Mouse (Mus musculus): ENCODE data around the gene Ermap. TPM values are rescaled to one million over a fixed set of nuclear protein-coding genes. Genes with fewer than 3 reads are reported as not detected.

The Ermap gene
- polyA plus RNA-seq, 1 experiment from 2014 or later = not detected

DNA sequence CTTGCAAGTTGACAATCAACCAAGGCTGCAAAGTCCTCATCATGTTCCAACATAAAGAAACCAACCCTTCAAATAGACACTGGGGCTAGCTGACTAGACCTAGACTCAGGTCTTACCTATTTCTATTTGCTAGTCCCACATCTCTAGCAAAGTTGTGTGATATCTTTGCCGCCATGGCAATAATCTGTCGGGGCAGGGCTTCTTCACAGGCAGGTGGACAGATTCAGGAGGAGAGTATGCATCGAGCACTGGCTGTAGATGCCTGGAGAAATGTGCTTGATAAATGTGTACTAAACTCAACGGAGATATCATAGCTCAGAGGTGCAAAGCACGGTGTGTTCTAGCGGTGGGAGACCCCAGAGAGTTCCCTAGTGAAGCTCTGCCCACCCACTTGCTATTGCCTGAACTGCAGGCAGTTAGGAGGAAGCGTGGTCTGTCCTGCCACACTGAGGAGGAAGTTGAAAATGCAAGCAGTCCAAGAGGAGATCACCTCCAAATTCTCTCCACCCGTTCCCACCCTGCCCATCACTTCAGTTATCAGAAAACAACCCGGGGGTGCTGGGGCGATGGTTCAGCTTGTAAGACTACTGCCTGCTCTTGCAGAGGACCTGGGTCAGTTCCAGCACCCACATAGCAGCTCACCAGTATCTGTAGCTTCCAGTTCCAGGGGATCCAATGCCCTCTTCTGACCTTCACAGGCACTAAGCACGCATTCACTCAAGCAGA, 1.6 kb downstream of the Ermap start:
- DNase-seq (ENCODE audit: low read depth, low spot score) = no peak
- in situ Hi-C loops (cut with MboI; ENCODE audit: low pct_unique_long_range_greater_than_20kb) = no loop called here
- peaks cover 13% of the 10 kb centered on the region for H3K27me3 ChIP-seq
- ChIA-PET POLR2A (no interaction called here), CTCF (interaction anchor here (0.6 to 0.9 kb wide), 2 partner anchors 9 to 30 kb away, joined by 3 to 4 read pairs; no protein-coding TSS in a partner anchor)
- ATAC-seq = no peak
- TF ChIP-seq CTCF (IDR thresholded peaks at IDR 0.05) = no peak

- DNase-seq (ENCODE audit: low read depth, low spot score) = no peak
- ATAC-seq = no peak
- ChIA-PET POLR2A (no interaction called here), CTCF (no interaction called here)
- no peak for TF ChIP-seq CTCF (IDR thresholded peaks at IDR 0.05)
- in situ Hi-C loops (cut with MboI; ENCODE audit: low pct_unique_long_range_greater_than_20kb) = no loop called here
- H3K27me3 ChIP-seq = peaks cover 13% of the 10 kb centered on the region
These were observed 4.0 kb downstream of the Ermap start for GRCm38 (mm10) chr4:119185771-119186170.

DNA sequence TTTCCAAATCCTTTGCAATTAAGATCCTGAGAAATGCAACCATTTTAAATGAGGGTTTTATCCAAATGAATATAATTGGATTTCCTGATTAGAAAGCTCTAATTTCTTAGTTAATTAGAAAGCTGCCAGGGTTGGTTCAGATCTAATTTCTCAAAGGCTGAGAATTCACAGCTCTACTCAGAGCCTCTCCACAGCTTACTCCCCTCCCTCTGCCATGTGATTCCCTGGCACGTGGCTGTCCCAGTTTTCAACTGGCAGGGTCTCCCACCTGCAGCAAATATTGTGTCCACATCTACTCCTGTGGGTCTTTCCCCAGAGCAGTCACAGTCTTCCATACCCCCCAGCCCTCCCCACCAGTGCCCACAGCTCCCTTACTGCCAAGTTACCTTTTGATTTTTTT, 6.3 kb downstream of the Ermap start:
- in situ Hi-C loops (cut with MboI; ENCODE audit: low pct_unique_long_range_greater_than_20kb) = no loop called here
- H3K27me3 ChIP-seq = peaks cover 7% of the 10 kb centered on the region
- ChIA-PET POLR2A (interaction anchor here (1.1 kb wide), 1 partner anchor 12 kb away, joined by 3 read pairs; no protein-coding TSS in a partner anchor), CTCF (no interaction called here)
- DNase-seq (ENCODE audit: low read depth, low spot score) = no peak
- no peak for TF ChIP-seq CTCF (IDR thresholded peaks at IDR 0.05)
- ATAC-seq = no peak

DNA sequence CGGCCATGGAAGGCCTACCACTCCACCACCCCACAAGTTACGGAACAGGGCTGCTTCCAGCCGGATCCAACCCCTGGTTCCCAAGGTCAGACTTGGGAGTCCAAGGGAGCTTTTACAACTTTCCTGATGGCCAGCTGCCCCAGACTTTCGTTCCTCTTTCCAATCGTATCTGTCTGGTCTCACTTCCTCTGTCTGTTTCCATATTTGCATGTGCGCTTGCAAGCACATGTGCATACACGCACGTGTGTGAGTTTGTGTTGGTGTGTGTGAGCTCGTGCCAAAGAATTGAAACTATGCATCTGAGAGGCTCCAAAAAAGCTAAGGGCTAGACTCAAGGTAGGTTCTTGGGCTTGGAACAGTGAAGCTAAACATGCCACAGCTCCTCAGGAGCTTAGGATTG, 8.4 kb downstream of the Ermap start:
- DNase-seq (ENCODE audit: low read depth, low spot score) (no peak), ATAC-seq (no peak)
- no peak for TF ChIP-seq CTCF (IDR thresholded peaks at IDR 0.05)
- in situ Hi-C loops (cut with MboI; ENCODE audit: low pct_unique_long_range_greater_than_20kb) = no loop called here
- ChIA-PET POLR2A (no interaction called here), CTCF (interaction anchor here (0.8 kb wide), 1 partner anchor 24 kb away, joined by 3 read pairs; no protein-coding TSS in a partner anchor)
- H3K27me3 ChIP-seq = peaks cover 7% of the 10 kb centered on the region

- ChIA-PET POLR2A (no interaction called here), CTCF (no interaction called here)
- TF ChIP-seq CTCF (IDR thresholded peaks at IDR 0.05) = no peak
- in situ Hi-C loops (cut with MboI; ENCODE audit: low pct_unique_long_range_greater_than_20kb) = no loop called here
- ATAC-seq (no peak), DNase-seq (ENCODE audit: low read depth, low spot score) (no peak)
- peaks cover 3% of the 10 kb centered on the region for H3K27me3 ChIP-seq
These were observed 9.6 kb downstream of the Ermap start for GRCm38 (mm10) chr4:119180133-119180707.

DNA sequence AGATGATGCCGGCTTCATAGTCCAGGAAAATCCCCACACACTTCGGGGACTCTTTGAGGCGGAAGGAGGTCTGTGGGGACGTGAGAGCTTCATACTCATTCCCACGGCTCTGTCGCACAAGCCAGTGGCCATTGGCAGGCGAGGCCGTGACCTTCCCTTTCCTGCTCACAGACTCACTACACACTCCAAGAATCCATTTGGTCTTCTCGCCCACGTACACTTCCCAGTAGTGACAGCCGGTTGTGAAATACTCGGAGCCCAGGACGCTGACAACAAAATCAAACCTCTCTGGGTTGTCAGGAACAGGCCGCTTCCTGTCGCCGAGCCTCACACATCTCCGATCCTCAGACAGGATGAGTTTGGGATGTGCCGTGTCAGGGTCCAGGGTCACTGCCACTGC, 11.5 kb downstream of the Ermap start:
- DNase-seq (ENCODE audit: low read depth, low spot score) = no peak
- ATAC-seq = no peak
- in situ Hi-C loops (cut with MboI; ENCODE audit: low pct_unique_long_range_greater_than_20kb) = no loop called here
- ChIA-PET CTCF (interaction anchor here (1.4 kb wide), 1 partner anchor 10 kb away, joined by 4 read pairs; no protein-coding TSS in a partner anchor), POLR2A (no interaction called here)
- no peak for TF ChIP-seq CTCF (IDR thresholded peaks at IDR 0.05)
- H3K27me3 ChIP-seq = no peaks in the 10 kb centered on the region

DNA sequence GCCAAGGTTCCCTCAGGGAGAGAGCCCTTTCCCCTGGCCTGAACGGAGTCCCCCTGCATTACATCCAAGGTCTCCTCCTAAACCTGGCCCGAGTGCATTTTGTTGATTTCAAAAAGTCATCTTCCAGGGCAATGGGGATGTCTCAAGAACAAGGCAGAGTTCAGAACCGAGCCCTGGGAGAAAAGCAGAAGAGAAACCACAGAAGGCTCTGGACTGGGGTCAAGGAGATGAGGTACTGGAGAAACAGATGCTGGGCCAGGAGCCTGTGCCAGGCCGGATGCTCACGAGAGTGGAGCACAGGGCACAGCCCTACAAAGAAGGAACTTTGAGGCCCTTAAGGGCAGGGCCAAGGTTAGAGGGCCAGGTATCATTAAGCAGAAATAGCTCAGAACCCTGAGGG, 12.1 kb downstream of the Ermap start:
- ChIA-PET CTCF (no interaction called here), POLR2A (no interaction called here)
- no peak for TF ChIP-seq CTCF (IDR thresholded peaks at IDR 0.05)
- no peak for ATAC-seq
- H3K27me3 ChIP-seq = no peaks in the 10 kb centered on the region
- DNase-seq (ENCODE audit: low read depth, low spot score) = no peak
- in situ Hi-C loops (cut with MboI; ENCODE audit: low pct_unique_long_range_greater_than_20kb) = no loop called here

DNA sequence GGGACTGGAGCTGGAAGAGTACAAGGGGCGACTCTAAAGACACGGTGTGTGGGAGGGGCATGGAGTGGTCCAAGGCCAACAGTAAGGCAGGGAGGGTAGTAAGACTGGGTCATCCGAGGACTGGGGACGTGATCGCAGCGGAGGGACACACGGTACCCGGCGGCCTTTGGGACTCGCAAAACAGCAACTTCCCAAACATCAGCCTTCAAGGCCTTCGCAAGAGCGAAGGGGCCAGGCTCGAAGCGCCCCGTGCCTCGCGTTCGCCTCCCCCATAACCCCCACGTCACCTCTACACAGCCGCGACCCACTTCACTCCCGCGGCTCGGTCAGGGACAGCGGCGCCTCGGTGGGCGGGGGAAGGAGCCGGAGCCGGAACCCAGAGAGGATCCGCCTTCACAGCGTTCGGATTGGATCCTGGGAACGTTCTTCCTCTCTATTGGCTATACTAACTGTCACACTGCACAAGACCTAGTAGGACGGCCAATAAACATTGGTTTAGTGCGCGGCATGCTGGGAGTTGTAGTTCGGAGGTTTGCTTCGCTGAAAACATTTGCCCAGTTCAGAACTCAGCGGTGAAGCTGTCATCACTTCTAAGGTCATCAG, 15.9 kb downstream of the Ermap start, which contains the start of gene Zfp691:
Zfp691 (minus strand) TSS at position 345 of the 603 bp plus-strand sequence.
- no peak for TF ChIP-seq CTCF (IDR thresholded peaks at IDR 0.05)
- H3K27me3 ChIP-seq = no peaks in the 10 kb centered on the region
- CTCF ChIA-PET = interaction anchor here (1.6 to 2.8 kb wide), 2 partner anchors 164 to 170 kb away, joined by 4 to 10 read pairs; no protein-coding TSS in a partner anchor
- POLR2A ChIA-PET = no interaction called here
- peak; percentile 100 for ATAC-seq
- in situ Hi-C loops (cut with MboI; ENCODE audit: low pct_unique_long_range_greater_than_20kb) = loop anchor here (25.0 kb wide), 1 partner anchor 537 kb away; no protein-coding TSS in a partner anchor
- peak; percentile 87 for DNase-seq (ENCODE audit: low read depth, low spot score)

DNA sequence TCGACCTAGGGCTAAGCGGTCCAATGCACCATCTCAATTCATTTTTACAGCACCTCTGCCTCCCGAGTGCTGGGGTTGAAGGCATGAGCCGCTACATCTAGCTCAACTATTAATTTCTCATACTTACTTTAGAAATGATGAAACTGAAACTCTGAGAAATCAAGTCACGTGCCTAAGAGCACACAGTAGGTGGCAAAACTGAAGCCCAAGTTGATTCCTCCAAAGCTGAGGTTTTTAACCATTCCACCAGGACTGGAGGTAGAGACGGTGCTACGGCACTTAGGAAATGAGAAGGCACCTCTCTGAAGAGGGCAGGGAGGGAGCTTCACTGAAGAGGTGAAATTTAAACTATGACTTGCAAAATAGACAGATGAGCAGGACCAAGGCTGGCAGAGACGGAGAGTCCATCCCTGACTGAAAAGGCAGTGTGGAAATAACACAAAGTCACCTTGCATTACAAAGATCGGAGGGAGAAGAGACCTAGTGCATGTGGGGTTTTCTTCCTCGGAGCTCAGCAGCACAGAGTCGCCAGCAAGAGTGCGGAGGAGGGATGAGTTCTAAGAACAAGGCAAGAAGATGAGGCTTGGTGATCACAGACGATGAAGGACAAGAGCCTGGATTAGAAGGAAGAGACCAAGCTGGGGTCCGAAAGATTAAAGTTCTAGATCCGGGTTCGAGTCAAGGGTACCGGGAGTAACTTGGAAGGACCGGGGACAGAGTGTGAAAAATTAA, 16.7 kb downstream of the Ermap start:
- POLR2A ChIA-PET = interaction anchor here (0.7 kb wide), 1 partner anchor 22 kb away, joined by 3 read pairs; the partner anchor contains the start of gene Svbp
- DNase-seq (ENCODE audit: low read depth, low spot score) (no peak), ATAC-seq (no peak)
- in situ Hi-C loops (cut with MboI; ENCODE audit: low pct_unique_long_range_greater_than_20kb) = loop anchor here (25.0 kb wide), 1 partner anchor 536 kb away; no protein-coding TSS in a partner anchor
- H3K27me3 ChIP-seq = no peaks in the 10 kb centered on the region
- TF ChIP-seq CTCF (IDR thresholded peaks at IDR 0.05) = no peak
- CTCF ChIA-PET = interaction anchor here (0.8 to 2.8 kb wide), 8 partner anchors 14 to 169 kb away, joined by 3 to 10 read pairs (median 3); no protein-coding TSS in a partner anchor

- peak; percentile 63 for TF ChIP-seq CTCF (IDR thresholded peaks at IDR 0.05)
- ATAC-seq (no peak), DNase-seq (ENCODE audit: low read depth, low spot score) (no peak)
- no peaks in the 10 kb centered on the region for H3K27me3 ChIP-seq
- POLR2A ChIA-PET = no interaction called here
- CTCF ChIA-PET = interaction anchor here (1.3 kb wide), 1 partner anchor 158 kb away, joined by 3 read pairs; no protein-coding TSS in a partner anchor
- in situ Hi-C loops (cut with MboI; ENCODE audit: low pct_unique_long_range_greater_than_20kb) = loop anchor here (5.0 to 25.0 kb wide), 2 partner anchors 160 to 530 kb away; no protein-coding TSS in a partner anchor
These were observed 22.1 kb downstream of the Ermap start for GRCm38 (mm10) chr4:119167663-119168062.
